ENCODE assay signal across 11 mouse cellular contexts in genomic region chr11:104267380-104267779, GRCm38 (mm10). TPM values are rescaled to one million over a fixed set of nuclear protein-coding genes. Genes with fewer than 3 reads are reported as not detected.
DNase-seq lines count a peak whose midpoint lies in the region; TF ChIP-seq lines count a peak whose summit lies in the region.
"Had no signal": no experiment of that assay in that cellular context is flagged by ENCODE, and none has a peak within 500 bp of the region (broad histone marks: within the 10 kb centered on the region; RNA-seq: fewer than 3 reads in every experiment).

No protein-coding gene starts in this region.

- intact Hi-C loops in gastrocnemius, postnatal 14 days (cut with DNase I; ENCODE audit: low total_unique reads) = no loop called here

- no peak overlapping the region for H3K27ac ChIP-seq in heart, embryonic 10.5 days
- H3K27ac ChIP-seq in ES-E14 (ENCODE audit: insufficient read depth, low read depth, low read length, poor library complexity, severe bottlenecking) = peak overlapping the region; percentile 15; the same call in 1 of the 2 replicates
- H3K27ac ChIP-seq: embryonic facial prominence, embryonic 15.5 days had no signal

- H3K4me1 ChIP-seq in heart, embryonic 10.5 days = peaks cover 8% of the 10 kb centered on the region
- H3K4me1 ChIP-seq in ES-E14 (ENCODE audit: control insufficient read depth in 2 of 2, insufficient read depth in 2 of 2, low read length in 2 of 2, poor library complexity in 1 of 2) = peaks cover 0 to 2% of the 10 kb centered on the region in 2 experiments; a peak in 1 of 4 replicates

- no peak overlapping the region for H3K4me3 ChIP-seq in heart, embryonic 10.5 days
- no peak overlapping the region for H3K4me3 ChIP-seq in ES-E14 (ENCODE audit: insufficient read depth in 1 of 2, low read depth in 1 of 2, low read length in 2 of 2, poor library complexity in 1 of 2, severe bottlenecking in 1 of 2)
- H3K4me3 ChIP-seq: embryonic facial prominence, embryonic 15.5 days had no signal

- in situ Hi-C loops in ES-E14 (cut with MboI; ENCODE audit: low sequenced_read_pairs in 2 of 2, unreplicated experiment in 2 of 2) = no loop called here

- WGBS in heart, embryonic 10.5 days = 79% methylated on average over 11 of the region's 11 CpGs

- H3K27me3 ChIP-seq in heart, embryonic 10.5 days (ENCODE audit: insufficient read depth, poor library complexity, severe bottlenecking) = 0 out of 2 replicates have a peak, but pooled peaks cover 2% of the 10 kb centered on the region
- H3K27me3 ChIP-seq: embryonic facial prominence, embryonic 15.5 days had no signal

- H3K9ac ChIP-seq in ES-E14 (ENCODE audit: insufficient read depth, low read depth, low read length, poor library complexity, severe bottlenecking) = no peak overlapping the region
- H3K9ac ChIP-seq: embryonic facial prominence, embryonic 15.5 days had no signal

- peak; percentile 46 for DNase-seq in heart, adult 8-10 months (ENCODE audit: low spot score)
- no peak for DNase-seq in heart, embryonic 10.5 days (ENCODE audit: low spot score)
- DNase-seq in ES-E14 (ENCODE audit: low read depth, low spot score) = no peak
- peak; percentile 42 for DNase-seq in Muller cell, postnatal 12 days (ENCODE audit: inconsistent ontology term)
- DNase-seq in gastrocnemius, postnatal 14 days = peak; percentile 60
- DNase-seq in embryo, embryonic 10.5 days (ENCODE audit: low spot score) = no peak
- DNase-seq in urinary bladder, adult 2 months (ENCODE audit: low spot score) = no peak
- DNase-seq: cerebellum, adult 18-20 months; thymus, postnatal 36 days had no signal

- H3K9me3 ChIP-seq in heart, embryonic 10.5 days = no peaks in the 10 kb centered on the region
- H3K9me3 ChIP-seq in ES-E14 (ENCODE audit: control insufficient read depth, insufficient read depth, low read depth, low read length) = no peaks in the 10 kb centered on the region
- H3K9me3 ChIP-seq: embryonic facial prominence, embryonic 15.5 days had no signal

- H3K36me3 ChIP-seq in heart, embryonic 10.5 days = no peaks in the 10 kb centered on the region
- H3K36me3 ChIP-seq in ES-E14 (ENCODE audit: control insufficient read depth, insufficient read depth, low read length, poor library complexity, severe bottlenecking) = no peaks in the 10 kb centered on the region
- H3K36me3 ChIP-seq: embryonic facial prominence, embryonic 15.5 days had no signal

TF ChIP-seq in ES-E14, 5 proteins besides CTCF, POLR2A, EP300 and RAD21:
- TF ChIP-seq ZC3H11A (IDR thresholded peaks at IDR 0.05; ENCODE audit: borderline replicate concordance, low read depth, low read length) = no peak
- no peak for TF ChIP-seq CHD2 (IDR thresholded peaks at IDR 0.05; ENCODE audit: low read depth, low read length)
- no peak for TF ChIP-seq HCFC1 (IDR thresholded peaks at IDR 0.05; ENCODE audit: borderline replicate concordance, insufficient read depth, low read length)
- TF ChIP-seq MAFK (IDR thresholded peaks at IDR 0.05; ENCODE audit: insufficient read depth, low read depth, low read length) = no peak
- TF ChIP-seq ZNF384 (IDR thresholded peaks at IDR 0.05; ENCODE audit: low read depth, low read length) = no peak

RNA-seq across cellular contexts. Expression of gene Mapt, which starts 36.2 kb away (rescaled TPM):
- total RNA-seq in heart, adult 8-10 months (2022) = 100 to 1,000 TPM in 1 of 4 experiments, 10 to 100 TPM in 3; 85.8 to 115 (median 96.0) TPM
- 0.92 and 1.4 TPM in 2 replicates for polyA plus RNA-seq in heart, embryonic 10.5 days (2016; fragmentation: Nextera tagmentation; extraction: Ambion mirVana)
- total RNA-seq in ES-E14 (2012; rRNA removed) = 8.8 and 9.7 TPM in 2 replicates
- total RNA-seq in gastrocnemius, postnatal 14 days (2021) = 10 to 100 TPM; 46.1 to 56.3 TPM
- polyA plus RNA-seq in urinary bladder, adult 2 months (2012; rRNA removed) = 1.5 and 2.7 TPM in 2 replicates
- total RNA-seq: hematopoietic stem cell, adult 5-6 weeks had no signal

Comparison
In these comparisons a context has a peak if more than half of its experiments do, and no peak if none do; other contexts are left out.
1. DNase-seq: peak in heart, adult 8-10 months (single experiment), Muller cell, postnatal 12 days (single experiment) and gastrocnemius, postnatal 14 days (single experiment); none in heart, embryonic 10.5 days (single experiment), ES-E14 (single experiment), embryo, embryonic 10.5 days (single experiment) and urinary bladder, adult 2 months (single experiment).